Mouse (Mus musculus): ENCODE measurements at regions not wholly inside any gene's neighbourhood (a gene's known extent, or its start where the extent isn't known, plus 50 kb on each side); places are given as distances from the start of the nearest gene placed in this dataset.

DNA sequence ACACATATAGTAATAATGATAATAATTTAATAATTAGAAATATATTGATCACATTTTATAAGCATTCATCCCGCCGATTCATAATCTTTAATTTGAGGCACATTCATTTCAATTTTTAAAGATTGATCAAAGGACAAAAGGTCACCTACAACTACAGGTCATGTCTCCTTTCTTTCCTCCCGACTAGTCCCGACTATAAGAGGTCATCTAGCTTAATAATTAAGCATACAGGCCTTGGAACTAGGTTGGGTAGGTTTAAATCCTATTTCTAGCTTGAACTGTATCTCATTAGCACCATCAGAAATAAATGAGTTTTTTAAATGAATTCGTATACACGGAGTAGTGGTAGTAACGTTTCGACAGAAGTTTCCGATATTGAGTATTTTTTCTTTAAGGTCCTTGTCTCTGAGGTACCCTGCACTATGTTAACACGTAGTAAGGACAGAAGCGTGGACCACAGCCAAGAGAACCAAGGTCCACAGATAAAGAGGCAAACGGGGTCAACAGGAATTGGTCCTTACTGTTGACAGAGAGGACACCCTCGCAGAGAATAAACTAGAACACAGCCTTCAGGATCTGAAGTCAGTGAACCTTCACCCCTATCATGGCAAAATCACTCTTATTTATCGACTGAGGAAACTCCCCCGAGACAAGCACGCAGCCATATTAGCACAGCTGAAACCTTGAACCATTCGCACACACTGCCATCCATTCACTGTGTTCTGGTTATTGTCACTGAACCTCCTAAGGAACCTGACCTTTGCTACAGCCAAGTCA, 185.8 kb upstream of the Jmjd1c start:
- Histone ChIP-seq H3K4me1 (ENCODE audit: control insufficient read depth, insufficient read depth, low read length) (peaks cover 24% of the 10 kb centered on the region), H3K36me3 (ENCODE audit: control insufficient read depth, insufficient read depth, low read length) (no peaks in the 10 kb centered on the region), H3K27ac (replicated peaks; ENCODE audit: low read depth, low read length) (no peak overlapping the region), H3K9ac (replicated peaks; ENCODE audit: low read length) (no peak overlapping the region), H3K4me2 (ENCODE audit: low read length) (no peak overlapping the region), H3K9me3 (ENCODE audit: control insufficient read depth, low read length) (no peaks in the 10 kb centered on the region), H3K27me3 (ENCODE audit: control insufficient read depth, insufficient read depth, low read length) (no peaks in the 10 kb centered on the region), H3K4me3 (replicated peaks; ENCODE audit: low read depth, low read length) (no peak overlapping the region)
- DNase-seq (no peak), ATAC-seq (ENCODE audit: low FRiP score, low TSS enrichment) (no peak)
- WGBS = 81% methylated on average over 17 of the region's 17 CpGs

- no peak overlapping the region for H3K27ac ChIP-seq (replicated peaks; ENCODE audit: low read depth, low read length)
- WGBS = 65% methylated on average over 10 of the region's 10 CpGs
- H3K27me3 ChIP-seq (ENCODE audit: control insufficient read depth, insufficient read depth, low read length) = no peaks in the 10 kb centered on the region
- DNase-seq = no peak
- H3K36me3 ChIP-seq (ENCODE audit: control insufficient read depth, insufficient read depth, low read length) = no peaks in the 10 kb centered on the region
- H3K4me2 ChIP-seq (ENCODE audit: low read length) = no peak overlapping the region
- H3K9ac ChIP-seq (replicated peaks; ENCODE audit: low read length) = no peak overlapping the region
- no peaks in the 10 kb centered on the region for H3K9me3 ChIP-seq (ENCODE audit: control insufficient read depth, low read length)
- no peak overlapping the region for H3K4me3 ChIP-seq (replicated peaks; ENCODE audit: low read depth, low read length)
- peaks cover 24% of the 10 kb centered on the region for H3K4me1 ChIP-seq (ENCODE audit: control insufficient read depth, insufficient read depth, low read length)
- no peak for ATAC-seq (ENCODE audit: low FRiP score, low TSS enrichment)
These were observed 184.5 kb upstream of the Jmjd1c start for GRCm38 (mm10) chr10:66911261-66911911.

DNA sequence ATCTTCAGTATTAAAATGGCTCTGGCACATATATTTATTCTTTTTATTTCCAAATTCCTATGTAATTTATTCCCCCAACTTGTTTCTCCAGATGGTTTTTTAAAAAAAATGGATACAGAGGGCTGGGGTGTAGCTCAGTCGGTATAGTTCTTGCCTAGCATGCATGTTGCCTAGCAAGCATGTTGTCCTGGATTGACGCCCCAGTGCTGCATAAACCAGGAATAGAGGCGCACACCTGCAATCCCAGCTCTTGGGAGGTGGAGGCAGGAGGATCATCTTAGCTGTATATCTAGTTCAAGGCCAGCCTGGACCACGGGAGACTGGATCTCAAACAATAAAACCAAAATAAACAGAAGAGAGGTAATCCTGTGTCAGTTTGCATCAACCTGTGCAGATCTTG, 183.5 kb upstream of the Jmjd1c start:
- no peak overlapping the region for H3K4me3 ChIP-seq (replicated peaks; ENCODE audit: low read depth, low read length)
- 87% methylated on average over 4 of the region's 4 CpGs for WGBS

DNA sequence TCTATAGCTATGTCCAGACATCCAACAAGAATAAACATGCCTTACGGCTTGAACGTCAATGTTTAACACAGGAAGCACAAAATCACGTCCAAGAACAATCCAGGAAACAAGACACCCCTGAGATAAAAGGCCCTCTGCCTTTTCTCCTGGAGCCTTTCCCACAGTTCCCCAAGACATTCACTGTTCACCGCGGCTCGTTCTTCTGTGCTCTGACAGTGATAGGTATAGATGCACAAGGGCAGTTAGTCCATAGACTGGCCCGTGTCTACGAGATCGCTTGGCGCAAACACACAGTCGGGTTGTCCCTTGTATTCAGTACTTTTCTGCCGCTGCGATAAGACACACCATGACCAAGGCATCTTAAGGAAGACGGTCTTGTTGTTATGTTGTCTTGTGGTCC, 182.7 kb upstream of the Jmjd1c start:
- H3K4me3 ChIP-seq (replicated peaks; ENCODE audit: low read depth, low read length) = no peak overlapping the region
- H3K27ac ChIP-seq (replicated peaks; ENCODE audit: low read depth, low read length) = no peak overlapping the region
- WGBS = 72% methylated on average over 14 of the region's 14 CpGs

More for the DNA sequence above, 183.5 kb upstream of the Jmjd1c start:
- Histone ChIP-seq H3K4me2 (ENCODE audit: low read length) (no peak overlapping the region), H3K27me3 (ENCODE audit: control insufficient read depth, insufficient read depth, low read length) (no peaks in the 10 kb centered on the region), H3K36me3 (ENCODE audit: control insufficient read depth, insufficient read depth, low read length) (no peaks in the 10 kb centered on the region), H3K27ac (replicated peaks; ENCODE audit: low read depth, low read length) (no peak overlapping the region), H3K9me3 (ENCODE audit: control insufficient read depth, low read length) (no peaks in the 10 kb centered on the region), H3K4me1 (ENCODE audit: control insufficient read depth, insufficient read depth, low read length) (peaks cover 24% of the 10 kb centered on the region), H3K9ac (replicated peaks; ENCODE audit: low read length) (no peak overlapping the region)
- ATAC-seq (ENCODE audit: low FRiP score, low TSS enrichment) (no peak), DNase-seq (no peak)

GRCm38 (mm10) chr10:66913627-66914026, 182.3 kb upstream of the Jmjd1c start:
- no peaks in the 10 kb centered on the region for H3K27me3 ChIP-seq (ENCODE audit: control insufficient read depth, insufficient read depth, low read length)
- WGBS = 34% methylated on average over 8 of the region's 8 CpGs
- no peak overlapping the region for H3K4me2 ChIP-seq (ENCODE audit: low read length)

More for the DNA sequence above, 182.7 kb upstream of the Jmjd1c start:
- no peak overlapping the region for H3K9ac ChIP-seq (replicated peaks; ENCODE audit: low read length)
- no peak for ATAC-seq (ENCODE audit: low FRiP score, low TSS enrichment)
- DNase-seq = no peak
- H3K36me3 ChIP-seq (ENCODE audit: control insufficient read depth, insufficient read depth, low read length) = no peaks in the 10 kb centered on the region
- no peaks in the 10 kb centered on the region for H3K9me3 ChIP-seq (ENCODE audit: control insufficient read depth, low read length)
- peaks cover 21% of the 10 kb centered on the region for H3K4me1 ChIP-seq (ENCODE audit: control insufficient read depth, insufficient read depth, low read length)
- no peak overlapping the region for H3K4me2 ChIP-seq (ENCODE audit: low read length)
- H3K27me3 ChIP-seq (ENCODE audit: control insufficient read depth, insufficient read depth, low read length) = no peaks in the 10 kb centered on the region

GRCm38 (mm10) chr10:66914288-66914975, 181.5 kb upstream of the Jmjd1c start:
- WGBS = 27% methylated on average over 12 of the region's 12 CpGs
- no peaks in the 10 kb centered on the region for H3K36me3 ChIP-seq (ENCODE audit: control insufficient read depth, insufficient read depth, low read length)
- ATAC-seq (ENCODE audit: low FRiP score, low TSS enrichment) (peak; percentile 35; the same call in 1 of the 2 replicates), DNase-seq (peak; percentile 48)
- no peak overlapping the region for H3K9ac ChIP-seq (replicated peaks; ENCODE audit: low read length)
- no peak overlapping the region for H3K4me3 ChIP-seq (replicated peaks; ENCODE audit: low read depth, low read length)
- H3K27ac ChIP-seq (replicated peaks; ENCODE audit: low read depth, low read length) = no peak overlapping the region
- H3K9me3 ChIP-seq (ENCODE audit: control insufficient read depth, low read length) = no peaks in the 10 kb centered on the region
- H3K27me3 ChIP-seq (ENCODE audit: control insufficient read depth, insufficient read depth, low read length) = no peaks in the 10 kb centered on the region
- no peak overlapping the region for H3K4me2 ChIP-seq (ENCODE audit: low read length)
- peaks cover 21% of the 10 kb centered on the region for H3K4me1 ChIP-seq (ENCODE audit: control insufficient read depth, insufficient read depth, low read length)

More at GRCm38 (mm10) chr10:66913627-66914026, 182.3 kb upstream of the Jmjd1c start:
- Histone ChIP-seq H3K9me3 (ENCODE audit: control insufficient read depth, low read length) (no peaks in the 10 kb centered on the region), H3K36me3 (ENCODE audit: control insufficient read depth, insufficient read depth, low read length) (no peaks in the 10 kb centered on the region), H3K27ac (replicated peaks; ENCODE audit: low read depth, low read length) (no peak overlapping the region), H3K4me1 (ENCODE audit: control insufficient read depth, insufficient read depth, low read length) (peaks cover 21% of the 10 kb centered on the region), H3K4me3 (replicated peaks; ENCODE audit: low read depth, low read length) (no peak overlapping the region), H3K9ac (replicated peaks; ENCODE audit: low read length) (no peak overlapping the region)
- ATAC-seq (ENCODE audit: low FRiP score, low TSS enrichment) (peak; percentile 61; the same call in 1 of the 2 replicates), DNase-seq (peak; percentile 80)

DNA sequence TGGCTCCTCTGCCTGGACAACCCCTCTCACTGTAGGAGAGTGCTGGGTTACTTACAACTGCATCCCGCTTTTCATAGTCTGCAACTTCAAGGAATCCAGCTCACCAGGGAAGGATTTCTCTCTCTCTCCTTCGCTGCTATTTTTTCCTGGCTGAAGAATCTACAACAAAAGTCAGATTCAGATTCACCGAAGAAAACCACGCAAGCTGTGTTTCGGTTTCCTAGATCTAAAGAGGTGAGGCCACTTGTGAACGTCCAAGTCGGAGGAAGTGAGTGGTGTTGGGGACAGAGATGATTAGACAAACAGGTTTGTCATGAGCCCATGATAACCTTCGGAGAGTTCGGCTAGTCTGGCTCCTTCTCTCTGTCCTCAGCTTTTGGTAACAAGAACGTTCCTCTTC, 180.1 kb upstream of the Jmjd1c start:
- DNase-seq (no peak), ATAC-seq (ENCODE audit: low FRiP score, low TSS enrichment) (no peak)
- 87% methylated on average over 10 of the region's 10 CpGs for WGBS
- Histone ChIP-seq H3K4me1 (ENCODE audit: control insufficient read depth, insufficient read depth, low read length) (peaks cover 30% of the 10 kb centered on the region), H3K27me3 (ENCODE audit: control insufficient read depth, insufficient read depth, low read length) (no peaks in the 10 kb centered on the region), H3K4me2 (ENCODE audit: low read length) (no peak overlapping the region), H3K27ac (replicated peaks; ENCODE audit: low read depth, low read length) (no peak overlapping the region), H3K4me3 (replicated peaks; ENCODE audit: low read depth, low read length) (no peak overlapping the region), H3K9me3 (ENCODE audit: control insufficient read depth, low read length) (no peaks in the 10 kb centered on the region), H3K9ac (replicated peaks; ENCODE audit: low read length) (no peak overlapping the region), H3K36me3 (ENCODE audit: control insufficient read depth, insufficient read depth, low read length) (no peaks in the 10 kb centered on the region)

DNA sequence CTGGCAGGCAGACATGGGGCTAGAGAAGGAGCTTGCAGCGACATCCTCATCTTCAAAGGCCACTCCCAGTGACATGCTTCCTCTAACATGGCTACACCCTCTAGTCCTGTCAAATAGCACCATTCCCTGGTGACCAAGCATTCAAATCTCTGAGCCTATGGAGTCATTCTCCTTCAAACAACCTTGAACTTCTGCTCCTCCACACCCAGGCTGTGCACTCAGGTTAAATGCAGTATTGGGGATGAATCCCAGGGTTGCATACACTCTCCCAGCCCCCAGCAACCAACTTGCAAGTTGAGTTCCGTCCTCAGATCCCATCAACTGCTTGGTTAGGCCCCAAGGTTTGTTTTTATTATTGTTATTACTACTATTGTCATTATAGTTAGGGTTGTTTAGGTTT, 178.2 kb upstream of the Jmjd1c start:
- no peak overlapping the region for H3K9ac ChIP-seq (replicated peaks; ENCODE audit: low read length)
- DNase-seq = no peak
- H3K4me3 ChIP-seq (replicated peaks; ENCODE audit: low read depth, low read length) = no peak overlapping the region
- H3K27ac ChIP-seq (replicated peaks; ENCODE audit: low read depth, low read length) = no peak overlapping the region
- WGBS = 86% methylated on average over 2 of the region's 2 CpGs
- H3K4me1 ChIP-seq (ENCODE audit: control insufficient read depth, insufficient read depth, low read length) = peaks cover 42% of the 10 kb centered on the region
- no peaks in the 10 kb centered on the region for H3K36me3 ChIP-seq (ENCODE audit: control insufficient read depth, insufficient read depth, low read length)
- no peaks in the 10 kb centered on the region for H3K27me3 ChIP-seq (ENCODE audit: control insufficient read depth, insufficient read depth, low read length)
- no peak overlapping the region for H3K4me2 ChIP-seq (ENCODE audit: low read length)
- H3K9me3 ChIP-seq (ENCODE audit: control insufficient read depth, low read length) = no peaks in the 10 kb centered on the region
- no peak for ATAC-seq (ENCODE audit: low FRiP score, low TSS enrichment)
